Mouse (Mus musculus) CH12.LX (cell line): ENCODE measurements around the gene Cda.

Experiments used
- CHD1 ChIP-seq: IDR thresholded peaks from 2 replicates; pipeline ENCODE4 v1.6.1; 2012; ENCODE audit warnings: low read depth, low read length, improper control_type of control experiment, inconsistent platforms
- CHD2 ChIP-seq: IDR thresholded peaks from 2 replicates; pipeline ENCODE4 v1.6.1; 2011; ENCODE audit warnings: low read length, improper control_type of control experiment
- CTCF ChIP-seq, 2 experiments: IDR thresholded peaks in 1 of 2; conservative IDR thresholded peaks in 1 of 2; 2 replicates each; pipeline ENCODE4 v1.5.1; 2011 to 2012; ENCODE audit warnings: low read depth in 2 of 2, low read length in 2 of 2, improper control_type of control experiment in 1 of 2, inconsistent platforms in 1 of 2, mild to moderate bottlenecking in 1 of 2, moderate library complexity in 1 of 2
- EP300 ChIP-seq: IDR thresholded peaks from 2 replicates; pipeline ENCODE4 v1.6.1; 2011; ENCODE audit warnings: low read length, improper control_type of control experiment
- MAFK ChIP-seq: IDR thresholded peaks from 2 replicates; pipeline ENCODE4 v1.6.1; 2011; ENCODE audit warnings: low read length, improper control_type of control experiment; ENCODE audit not compliant: insufficient replicate concordance
- MEF2A ChIP-seq: IDR thresholded peaks from 2 replicates; pipeline ENCODE4 v1.6.1; 2014; ENCODE audit warnings: low read depth, mild to moderate bottlenecking, inconsistent platforms, low read length, improper control_type of control experiment, borderline replicate concordance
- POLR2A ChIP-seq: IDR thresholded peaks from 2 replicates; pipeline ENCODE4 v1.6.1; 2011; ENCODE audit warnings: low read depth, mild to moderate bottlenecking, improper control_type of control experiment, low read length
- SMC3 ChIP-seq: IDR thresholded peaks from 2 replicates; pipeline ENCODE4 v1.6.1; 2011; ENCODE audit warnings: low read depth, low read length, improper control_type of control experiment
- TCF12 ChIP-seq: IDR thresholded peaks from 2 replicates; pipeline ENCODE4 v1.6.1; 2014; ENCODE audit warnings: low read depth, mild to moderate bottlenecking, inconsistent platforms, low read length, improper control_type of control experiment

- TF ChIP-seq MAFK (no peak), CTCF (conservative IDR thresholded peaks at IDR 0.05 in 1 of 2, IDR thresholded peaks at IDR 0.05 in 1 of 2; ENCODE audit: low read depth in 2 of 2, low read length in 2 of 2) (no peak), CHD2 (no peak), EP300 (peak; percentile 52), POLR2A (no peak), MEF2A (no peak), CHD1 (no peak), SMC3 (no peak), TCF12 (no peak)
Observed at GRCm38 (mm10) chr4:138288691-138289090, 79.1 kb downstream of the Cda start.
